Mouse (Mus musculus) heart, embryonic 11.5 days (tissue): ENCODE measurements at regions not wholly inside any gene's neighbourhood (a gene's known extent, or its start where the extent isn't known, plus 50 kb on each side); places are given as distances from the start of the nearest gene placed in this dataset.
A peak's percentile ranks its signal among the peaks of the same experiment; 100 is the strongest.

Experiments
- ATAC-seq: fragments of 200-750 bp; cut with Nextera tagmentation; replicated peaks from 2 replicates; pipeline ENCODE4 v1.8.0; 2017; ENCODE audit warnings: moderate library complexity; ENCODE audit not compliant: insufficient number of reproducible peaks, low FRiP score, low TSS enrichment
- H3K27ac ChIP-seq: fragments of 300-500 bp; sonication (generic); 2 replicates; pipeline ENCODE4 v1.5.1; 2014; ENCODE audit warnings: mild to moderate bottlenecking, low read depth, low read length
- H3K27me3 ChIP-seq: fragments of 300-500 bp; sonication (generic); 2 replicates; pipeline ENCODE4 v1.6.1; 2014; ENCODE audit warnings: mild to moderate bottlenecking, low read length, mixed read lengths; ENCODE audit not compliant: control insufficient read depth, insufficient read depth
- H3K36me3 ChIP-seq: fragments of 300-500 bp; sonication (generic); 2 replicates; pipeline ENCODE4 v1.6.1; 2014; ENCODE audit warnings: mild to moderate bottlenecking, low read length, moderate library complexity, mixed read lengths; ENCODE audit not compliant: control insufficient read depth, insufficient read depth
- H3K4me1 ChIP-seq: fragments of 300-500 bp; sonication (generic); 2 replicates; pipeline ENCODE4 v1.6.1; 2014; ENCODE audit warnings: low read length; ENCODE audit not compliant: control insufficient read depth, insufficient read depth
- H3K4me2 ChIP-seq: fragments of 300-500 bp; sonication (generic); 2 replicates; pipeline ENCODE4 v1.6.1; 2014; ENCODE audit warnings: mild to moderate bottlenecking, moderate library complexity
- H3K4me3 ChIP-seq: fragments of 300-500 bp; sonication (generic); 2 replicates; pipeline ENCODE4 v1.5.1; 2014; ENCODE audit warnings: low read depth, low read length
- H3K9ac ChIP-seq: fragments of 300-500 bp; sonication (generic); 2 replicates; pipeline ENCODE4 v1.6.1; 2014; ENCODE audit warnings: mild to moderate bottlenecking, low read depth, low read length, moderate library complexity
- H3K9me3 ChIP-seq: fragments of 300-500 bp; sonication (generic); replicated peaks from 2 replicates; pipeline ENCODE4 v1.6.1; 2016; ENCODE audit warnings: low read length; ENCODE audit not compliant: control insufficient read depth
- WGBS: fragments of 180-500 bp; shearing (Covaris S2); extraction: QIAGEN DNeasy Blood & Tissue Kit; methylation state at CpG from one replicate; pipeline ENCODE4 v1.1.7; 2014; ENCODE audit not compliant: insufficient replicate concordance; 5-methylcytosine and 5-hydroxymethylcytosine counted together

- ATAC-seq, result no peak
- Histone ChIP-seq H3K27me3 (no peaks in the 10 kb centered on the region), H3K27ac (no peak overlapping the region), H3K36me3 (no peaks in the 10 kb centered on the region), H3K9ac (no peak overlapping the region), H3K4me3 (no peak overlapping the region), H3K4me1 (no peaks in the 10 kb centered on the region), H3K9me3 (no peaks in the 10 kb centered on the region), H3K4me2 (no peak overlapping the region)
- 73% methylated on average over 6 of the region's 6 CpGs for WGBS
Observed at GRCm38 (mm10) chr17:83149336-83149735, 65.8 kb upstream of the Pkdcc start.

- Histone ChIP-seq H3K27me3 (no peaks in the 10 kb centered on the region), H3K9ac (no peak overlapping the region), H3K4me2 (no peak overlapping the region), H3K27ac (no peak overlapping the region), H3K9me3 (no peaks in the 10 kb centered on the region), H3K36me3 (no peaks in the 10 kb centered on the region), H3K4me1 (peaks cover 4% of the 10 kb centered on the region; the same call in 1 of the 2 replicates), H3K4me3 (no peak overlapping the region)
- no peak for ATAC-seq
- WGBS, result 74% methylated on average over 4 of the region's 4 CpGs
Observed at GRCm38 (mm10) chr17:83155106-83155505, 60.0 kb upstream of the Pkdcc start.

- Histone ChIP-seq H3K9ac (0 out of 2 replicates have a peak overlapping the region, but pooled peaks have one; percentile 17), H3K4me3 (no peak overlapping the region), H3K4me1 (peaks cover 4% of the 10 kb centered on the region; the same call in 1 of the 2 replicates), H3K27ac (no peak overlapping the region; the same call in 1 of the 2 replicates), H3K27me3 (no peaks in the 10 kb centered on the region), H3K4me2 (no peak overlapping the region), H3K9me3 (no peaks in the 10 kb centered on the region), H3K36me3 (no peaks in the 10 kb centered on the region)
- ATAC-seq, result no peak
- 26% methylated on average over 8 of the region's 8 CpGs for WGBS
Observed at GRCm38 (mm10) chr17:83156682-83157081, 58.4 kb upstream of the Pkdcc start.

GRCm38 (mm10) chr17:83158053-83158452 is 57.0 kb upstream of the Pkdcc start:
- no peak overlapping the region for H3K27ac ChIP-seq
- ATAC-seq, result no peak
- 75% methylated on average over 6 of the region's 6 CpGs for WGBS
- H3K36me3 ChIP-seq, result no peaks in the 10 kb centered on the region
- no peak overlapping the region for H3K9ac ChIP-seq
- H3K27me3 ChIP-seq, result no peaks in the 10 kb centered on the region
- H3K4me1 ChIP-seq, result peaks cover 4% of the 10 kb centered on the region; the same call in 1 of the 2 replicates
- H3K4me3 ChIP-seq, result no peak overlapping the region
- H3K9me3 ChIP-seq, result no peaks in the 10 kb centered on the region
- no peak overlapping the region for H3K4me2 ChIP-seq

GRCm38 (mm10) chr17:83158652-83159051 is 56.4 kb upstream of the Pkdcc start:
- H3K27ac ChIP-seq, result no peak overlapping the region

GRCm38 (mm10) chr17:83159634-83160033 is 55.5 kb upstream of the Pkdcc start:
- H3K27me3 ChIP-seq, result no peaks in the 10 kb centered on the region
- peaks cover 6% of the 10 kb centered on the region; the same call in 1 of the 2 replicates for H3K4me1 ChIP-seq
- H3K27ac ChIP-seq, result no peak overlapping the region
- H3K9ac ChIP-seq, result no peak overlapping the region
- no peak for ATAC-seq
- H3K4me3 ChIP-seq, result no peak overlapping the region
- 65% methylated on average over 4 of the region's 4 CpGs for WGBS
- no peaks in the 10 kb centered on the region for H3K9me3 ChIP-seq
- no peak overlapping the region for H3K4me2 ChIP-seq
- no peaks in the 10 kb centered on the region for H3K36me3 ChIP-seq

More at GRCm38 (mm10) chr17:83158652-83159051, 56.4 kb upstream of the Pkdcc start:
- H3K36me3 ChIP-seq, result no peaks in the 10 kb centered on the region
- H3K9me3 ChIP-seq, result no peaks in the 10 kb centered on the region
- no peak for ATAC-seq
- no peak overlapping the region for H3K4me3 ChIP-seq
- 85% methylated on average over 10 of the region's 10 CpGs for WGBS
- H3K4me2 ChIP-seq, result no peak overlapping the region
- H3K27me3 ChIP-seq, result no peaks in the 10 kb centered on the region
- peaks cover 4% of the 10 kb centered on the region; the same call in 1 of the 2 replicates for H3K4me1 ChIP-seq
- H3K9ac ChIP-seq, result no peak overlapping the region

- Histone ChIP-seq H3K4me3 (no peak overlapping the region), H3K9ac (no peak overlapping the region), H3K36me3 (no peaks in the 10 kb centered on the region), H3K27ac (no peak overlapping the region), H3K9me3 (no peaks in the 10 kb centered on the region), H3K4me2 (no peak overlapping the region), H3K4me1 (peaks cover 10% of the 10 kb centered on the region), H3K27me3 (no peaks in the 10 kb centered on the region)
- WGBS, result 52% methylated on average over 4 of the region's 4 CpGs
- no peak for ATAC-seq
Observed at GRCm38 (mm10) chr17:83160296-83160695, 54.8 kb upstream of the Pkdcc start.

- Histone ChIP-seq H3K36me3 (no peaks in the 10 kb centered on the region), H3K27me3 (no peaks in the 10 kb centered on the region), H3K4me3 (no peak overlapping the region), H3K9ac (0 out of 2 replicates have a peak overlapping the region, but pooled peaks have one; percentile 28), H3K27ac (no peak overlapping the region), H3K4me1 (peaks cover 16% of the 10 kb centered on the region), H3K9me3 (no peaks in the 10 kb centered on the region), H3K4me2 (no peak overlapping the region)
- ATAC-seq, result no peak
- 63% methylated on average over 2 of the region's 2 CpGs for WGBS
Observed at GRCm38 (mm10) chr17:83161731-83162130, 53.4 kb upstream of the Pkdcc start.

GRCm38 (mm10) chr17:83163952-83164560 is 51.0 kb upstream of the Pkdcc start:
- Histone ChIP-seq H3K4me3 (no peak overlapping the region), H3K27ac (no peak overlapping the region), H3K36me3 (no peaks in the 10 kb centered on the region), H3K9me3 (no peaks in the 10 kb centered on the region), H3K4me2 (no peak overlapping the region), H3K9ac (no peak overlapping the region; the same call in 1 of the 2 replicates), H3K27me3 (no peaks in the 10 kb centered on the region), H3K4me1 (peaks cover 22% of the 10 kb centered on the region)
- ATAC-seq, result no peak
- WGBS, result 42% methylated on average over 9 of the region's 9 CpGs
